Mouse (Mus musculus) ES-E14 (cell line): ENCODE data around the gene Adgrf1.

Source experiments
- HCFC1 ChIP-seq: IDR thresholded peaks from 2 replicates; pipeline ENCODE4 v1.6.1; 2012; ENCODE audit warnings: low read length, inconsistent platforms, borderline replicate concordance; ENCODE audit not compliant: insufficient read depth
- MAFK ChIP-seq: IDR thresholded peaks from 2 replicates; pipeline ENCODE4 v1.6.1; 2014; ENCODE audit warnings: mild to moderate bottlenecking, low read depth, low read length, inconsistent platforms; ENCODE audit not compliant: insufficient read depth
- ZNF384 ChIP-seq: IDR thresholded peaks from 2 replicates; pipeline ENCODE4 v1.6.1; 2012; ENCODE audit warnings: low read depth, low read length, inconsistent platforms

DNA sequence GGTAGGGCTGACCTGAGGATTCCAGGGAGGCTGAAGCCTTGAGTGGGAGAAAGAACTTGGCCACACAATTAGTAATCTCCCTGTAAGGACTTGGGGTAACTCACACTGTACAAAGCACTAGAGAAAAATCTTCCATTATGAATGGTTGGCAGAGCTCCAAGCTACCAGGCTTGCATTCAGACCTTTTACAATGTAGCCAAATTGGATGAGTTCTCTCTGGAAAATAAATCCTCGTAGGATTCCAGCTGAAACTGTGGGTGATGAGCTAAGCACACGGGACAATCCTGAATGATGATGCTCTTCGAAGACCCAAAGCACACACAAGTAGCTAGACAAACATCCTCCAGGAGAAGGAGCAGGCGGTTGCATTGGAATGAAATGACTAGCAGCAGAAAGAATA, 7.1 kb downstream of the Adgrf1 start:
- TF ChIP-seq HCFC1 (no peak), MAFK (no peak), ZNF384 (no peak)
